Mouse (Mus musculus) naive thymus-derived CD4-positive, alpha-beta T cell, adult 2 months (primary cell): Measurements from ENCODE around the gene Gm45785.

Experiments
- DNase-seq: peaks from one replicate; pipeline ENCODE4 v3.0.0-alpha.2; 2011; ENCODE audit warnings: low read depth

Gene Gm45785

DNA sequence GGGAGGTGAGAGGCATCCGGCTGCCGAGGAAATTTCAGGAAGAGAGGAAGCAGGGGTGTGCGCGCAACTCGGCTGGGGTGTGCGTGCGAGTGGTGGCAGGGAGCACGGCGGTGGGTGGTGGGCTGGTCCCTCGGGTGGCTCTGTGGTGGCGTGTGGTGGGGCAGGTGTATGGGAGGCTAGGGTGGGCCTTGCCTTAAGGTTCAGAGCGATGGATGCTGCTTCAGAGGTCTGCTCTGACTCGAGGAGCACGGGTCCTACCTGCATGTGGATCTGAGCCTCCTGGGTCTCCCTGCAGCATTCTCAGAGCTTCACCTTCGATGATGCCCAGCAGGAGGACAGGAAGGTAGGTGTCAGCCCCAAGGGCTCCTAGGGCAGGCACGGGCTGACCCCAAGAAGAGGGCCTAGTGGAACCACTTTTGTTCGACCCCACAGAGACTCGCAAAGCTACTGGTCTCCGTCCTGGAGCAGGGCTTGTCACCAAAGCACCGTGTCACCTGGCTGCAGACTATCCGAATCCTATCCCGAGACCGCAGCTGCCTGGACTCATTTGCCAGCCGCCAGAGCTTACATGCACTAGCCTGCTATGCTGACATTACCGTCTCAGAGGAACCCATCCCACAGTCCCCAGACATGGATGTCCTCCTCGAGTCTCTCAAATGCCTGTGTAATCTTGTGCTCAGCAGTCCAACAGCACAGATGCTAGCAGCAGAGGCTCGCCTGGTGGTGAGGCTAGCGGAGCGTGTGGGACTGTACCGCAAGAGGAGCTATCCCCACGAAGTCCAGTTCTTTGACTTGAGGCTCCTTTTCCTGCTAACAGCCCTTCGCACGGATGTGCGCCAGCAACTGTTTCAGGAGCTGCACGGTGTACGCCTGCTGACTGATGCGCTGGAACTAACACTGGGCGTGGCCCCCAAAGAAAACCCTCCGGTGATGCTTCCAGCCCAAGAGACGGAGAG is 1.7 kb upstream of the Gm45785 start, which contains the start of gene Bet1l:
TSS of gene Bet1l (minus strand) at position 28 of the 956 bp plus-strand sequence.
- DNase-seq = peak; percentile 28

DNA sequence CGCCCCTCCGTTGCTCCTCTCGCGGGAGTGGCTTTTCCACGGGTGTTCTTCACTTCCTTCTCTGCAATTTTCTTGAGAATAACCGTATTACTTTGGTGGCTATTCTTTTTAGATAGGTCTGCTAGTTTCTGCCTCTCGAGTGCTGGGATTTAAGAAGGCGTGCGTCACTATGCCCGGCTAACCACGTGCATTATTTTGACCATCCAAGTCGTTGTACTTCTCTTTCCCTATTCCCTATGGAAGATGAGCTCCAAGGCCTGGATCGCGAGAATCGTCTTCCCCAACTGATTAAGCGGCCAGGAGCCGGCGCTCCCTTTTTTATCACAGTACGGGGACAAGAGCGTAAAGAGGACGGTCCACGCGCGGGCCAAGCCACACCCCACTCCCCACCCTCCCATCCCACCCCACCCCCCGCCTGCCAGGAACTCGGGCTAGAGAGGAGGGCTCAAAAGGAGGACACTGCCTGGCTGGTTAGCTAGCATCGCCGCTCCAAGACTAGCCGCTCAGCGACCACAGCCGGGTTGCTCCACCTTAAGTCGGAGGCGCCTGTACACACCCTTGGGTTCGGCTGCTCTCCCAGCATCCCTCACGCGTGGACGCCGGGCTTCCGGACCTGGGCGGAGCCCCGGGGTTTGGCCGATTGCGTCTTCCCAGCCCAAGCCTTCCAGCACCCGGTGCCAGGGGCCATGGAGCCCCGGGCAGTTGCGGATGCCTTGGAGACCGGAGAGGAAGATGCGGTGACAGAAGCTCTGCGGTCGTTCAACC is 836 bp upstream of the Gm45785 start, which contains the start of gene Ric8a:
TSS of gene Ric8a (plus strand) at position 173 of the 765 bp plus-strand sequence.
- peak; percentile 82 for DNase-seq

DNA sequence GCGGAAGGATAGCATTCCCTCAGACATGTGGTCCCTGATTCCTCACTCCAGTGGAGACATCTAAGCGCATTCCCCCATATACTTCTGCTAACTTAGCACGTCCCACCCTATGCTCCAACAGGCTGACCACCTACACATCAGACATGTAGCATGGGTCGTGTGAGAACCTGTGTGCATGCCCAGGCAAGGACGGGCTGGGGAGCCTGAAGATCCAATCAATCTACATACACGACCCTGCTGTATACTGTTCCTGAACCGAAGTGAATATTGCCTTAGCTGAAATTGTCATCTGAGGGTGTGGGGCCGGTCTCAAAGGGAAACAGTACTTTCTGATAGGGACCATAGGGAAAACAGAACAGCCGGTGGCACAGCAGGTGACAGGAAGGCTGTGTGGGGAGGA is 950 bp downstream of the Gm45785 start:
- DNase-seq = no peak

DNA sequence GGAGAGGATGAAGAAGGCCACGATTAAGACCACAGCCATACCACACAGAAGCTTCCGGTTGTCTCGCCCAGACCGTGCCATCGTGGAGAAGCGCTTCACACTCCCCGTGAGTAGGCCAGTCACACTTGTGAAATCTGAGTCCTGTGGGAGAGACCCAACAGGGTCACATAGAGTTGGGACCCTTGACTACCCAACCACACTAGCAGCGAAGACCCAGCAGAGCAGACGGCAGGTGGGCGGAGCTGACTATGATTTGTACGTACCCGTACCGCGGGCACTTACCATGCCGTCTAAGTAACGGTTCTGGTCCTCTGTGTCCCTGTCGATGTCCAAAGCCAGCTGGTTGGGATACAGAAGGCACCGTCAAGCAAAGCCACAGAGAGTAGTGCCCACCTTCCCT is 1.6 kb downstream of the Gm45785 start:
- DNase-seq = no peak

DNA sequence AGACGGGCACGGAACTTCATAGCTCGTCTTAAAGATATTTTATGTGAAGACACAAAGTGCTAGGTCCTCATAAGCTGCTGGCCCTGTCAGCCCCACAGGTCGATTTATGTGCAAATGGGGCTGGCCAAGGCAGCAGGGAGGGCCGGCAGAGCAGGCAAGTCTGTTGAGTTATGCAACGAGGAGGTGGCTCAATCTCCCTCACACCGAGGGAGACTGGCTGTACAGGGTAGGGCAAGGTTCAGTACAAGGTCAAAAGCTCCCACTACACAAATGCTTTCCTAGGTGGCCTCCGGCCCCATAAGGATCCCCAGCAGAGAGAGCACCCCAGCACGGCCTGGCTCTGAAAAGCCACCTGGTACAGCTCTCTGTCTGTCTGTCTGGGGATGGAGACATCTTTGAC is 2.7 kb downstream of the Gm45785 start:
- DNase-seq = no peak

DNA sequence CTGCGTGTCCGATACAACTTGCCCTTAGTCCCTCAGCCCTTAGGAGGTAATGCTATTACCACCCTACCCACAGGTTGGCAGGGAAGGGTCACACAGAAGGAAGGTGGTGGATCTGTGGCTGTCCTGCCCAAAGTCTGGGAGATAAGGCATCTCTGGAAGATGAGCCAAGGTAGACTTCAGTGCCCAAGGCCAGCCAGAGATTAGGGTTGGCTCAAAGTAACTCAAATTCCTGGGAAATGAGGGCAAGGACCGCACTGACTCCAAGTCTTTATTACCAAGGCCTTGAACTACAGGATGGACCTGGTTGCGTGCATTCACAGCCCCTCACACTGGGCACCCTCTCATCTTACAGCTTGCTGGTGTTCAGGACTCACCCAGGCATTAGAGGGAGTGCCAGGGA is 4.2 kb downstream of the Gm45785 start:
- no peak for DNase-seq

DNA sequence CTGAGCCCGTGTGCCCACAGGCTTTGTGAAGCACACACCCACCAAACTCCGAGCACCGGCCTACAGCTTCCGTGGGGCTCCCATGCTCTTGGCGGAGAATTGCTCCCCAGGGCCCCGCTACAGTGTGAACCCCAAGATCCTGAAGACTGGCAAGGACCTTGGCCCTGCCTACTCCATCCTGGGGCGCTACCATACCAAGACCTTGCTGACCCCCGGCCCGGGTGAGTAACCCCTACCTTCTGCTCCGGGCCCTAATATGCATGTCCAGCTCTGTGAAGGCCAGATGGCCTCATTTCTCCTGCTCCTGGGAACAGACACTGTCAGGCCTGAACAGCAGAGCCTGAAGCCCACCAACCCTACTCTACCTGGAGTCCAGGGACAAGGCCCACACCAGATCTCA is 7.5 kb downstream of the Gm45785 start:
- DNase-seq = no peak

DNA sequence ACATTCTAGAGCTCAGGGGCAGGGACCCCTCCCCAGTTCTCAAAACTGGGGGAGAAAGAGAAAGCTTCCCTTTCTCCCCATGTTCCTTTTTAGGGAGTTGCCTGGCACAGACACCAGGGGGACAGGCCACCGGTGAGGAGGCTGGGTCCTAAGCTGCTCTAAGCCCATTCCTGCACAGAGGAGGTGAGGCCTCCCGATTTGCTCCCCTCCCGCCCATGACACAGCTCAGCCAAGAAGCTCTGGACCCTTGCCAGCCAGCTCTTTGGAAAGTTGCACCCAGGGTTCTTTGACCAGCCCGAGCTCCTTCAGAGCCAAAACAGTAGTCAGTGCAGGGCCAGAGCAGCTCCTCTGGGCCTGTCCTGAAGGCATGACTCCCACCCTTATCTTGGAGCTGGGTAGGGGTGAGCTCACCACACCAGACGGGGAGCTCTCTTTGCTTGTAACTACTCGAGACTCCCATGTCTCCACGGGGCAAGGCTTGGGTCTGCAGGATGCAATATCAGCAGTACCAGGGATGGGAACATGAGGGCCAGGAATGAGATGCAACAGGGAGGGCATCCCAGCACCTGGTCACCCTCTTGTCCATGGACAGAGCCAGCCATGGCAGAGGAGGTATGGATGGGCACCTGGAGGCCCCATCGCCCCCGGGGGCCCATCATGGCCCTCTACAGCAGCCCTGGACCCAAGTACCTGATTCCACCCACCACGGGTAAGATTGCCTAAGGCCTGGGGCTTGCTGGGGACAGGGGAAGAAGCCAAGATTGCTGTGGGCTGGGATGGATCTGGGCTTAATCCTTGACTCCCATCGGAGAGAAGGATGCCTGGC is 8.2 kb downstream of the Gm45785 start, which contains the start of gene Odf3:
TSS of gene Odf3 (plus strand) at position 51 of the 826 bp plus-strand sequence.
- DNase-seq = no peak

- DNase-seq = no peak
Measured at GRCm38 (mm10) chr7:140846676-140847075, 9.5 kb downstream of the Gm45785 start.

GRCm38 (mm10) chr7:140845683-140846082 is 10.4 kb downstream of the Gm45785 start:
- DNase-seq = no peak

- peak; percentile 93 for DNase-seq
Measured at GRCm38 (mm10) chr7:140844905-140845665, 11.0 kb downstream of the Gm45785 start, which contains the start of gene Scgb1c1. Scgb1c1 (plus strand) TSS chr7:140845547.

DNA sequence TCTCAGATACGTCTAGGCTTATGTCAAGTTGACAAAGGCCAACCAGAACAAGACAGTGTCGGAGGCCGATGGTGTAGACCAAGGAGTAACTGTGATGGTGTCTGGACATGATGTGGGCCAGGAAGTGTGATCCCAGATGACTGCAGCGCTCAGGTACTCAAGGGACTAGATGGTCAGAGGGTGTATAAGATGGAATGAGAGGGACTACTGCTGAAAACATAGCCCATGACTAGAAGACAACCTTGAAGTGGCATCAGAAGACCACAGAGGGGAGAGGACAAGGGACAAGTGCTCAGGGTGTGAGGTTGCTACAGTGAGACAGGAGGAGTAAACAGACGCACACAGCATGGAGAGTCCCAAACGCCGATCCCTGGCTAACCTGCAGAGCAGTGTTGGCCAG is 12.3 kb downstream of the Gm45785 start:
- DNase-seq = no peak

DNA sequence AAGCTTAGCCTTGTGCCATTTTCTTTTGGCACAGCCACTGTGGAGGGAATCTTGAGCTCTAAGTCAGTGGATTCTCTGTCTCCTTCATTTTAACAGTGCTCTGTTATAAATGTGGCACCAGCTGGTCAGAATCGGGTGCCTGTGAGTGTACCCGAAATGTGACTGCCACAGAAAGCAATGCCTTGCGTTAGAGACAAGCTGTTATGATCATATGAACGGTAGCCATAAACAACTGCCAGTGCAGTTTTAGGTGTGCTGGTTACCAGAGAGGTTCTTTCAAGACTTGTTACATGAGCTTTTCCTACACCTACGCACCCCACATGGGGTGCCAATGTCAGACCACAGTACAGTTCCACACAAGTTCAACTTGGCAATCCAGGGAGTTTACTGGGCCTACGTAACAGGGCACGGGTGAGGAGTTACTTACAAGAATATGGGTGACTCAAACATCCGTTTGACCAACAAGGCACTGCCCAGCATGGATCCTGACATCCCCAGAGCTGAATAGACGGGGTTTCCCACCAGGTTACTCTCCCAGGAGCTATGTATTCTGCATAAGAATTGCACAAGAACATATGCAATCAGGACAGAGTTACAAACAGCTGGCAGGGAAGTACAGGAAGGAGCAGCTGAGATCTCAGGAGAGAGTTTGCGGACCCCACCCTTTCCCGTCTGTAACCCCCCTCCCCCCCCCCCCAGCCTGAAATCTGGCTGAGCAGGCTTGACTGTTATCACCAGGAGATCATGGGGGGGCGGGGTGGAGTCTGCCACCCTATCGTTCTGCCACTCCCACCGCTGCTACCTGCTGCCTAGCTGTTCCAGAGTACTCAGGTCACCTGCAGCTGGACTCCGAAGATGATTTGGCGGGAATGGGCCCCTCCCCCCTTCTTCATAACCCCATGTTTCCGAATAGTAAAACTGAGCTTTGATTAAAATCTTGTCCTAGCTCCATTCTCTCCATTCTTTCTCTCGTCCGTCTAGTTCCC is 15.1 kb downstream of the Gm45785 start:
- DNase-seq = no peak

DNA sequence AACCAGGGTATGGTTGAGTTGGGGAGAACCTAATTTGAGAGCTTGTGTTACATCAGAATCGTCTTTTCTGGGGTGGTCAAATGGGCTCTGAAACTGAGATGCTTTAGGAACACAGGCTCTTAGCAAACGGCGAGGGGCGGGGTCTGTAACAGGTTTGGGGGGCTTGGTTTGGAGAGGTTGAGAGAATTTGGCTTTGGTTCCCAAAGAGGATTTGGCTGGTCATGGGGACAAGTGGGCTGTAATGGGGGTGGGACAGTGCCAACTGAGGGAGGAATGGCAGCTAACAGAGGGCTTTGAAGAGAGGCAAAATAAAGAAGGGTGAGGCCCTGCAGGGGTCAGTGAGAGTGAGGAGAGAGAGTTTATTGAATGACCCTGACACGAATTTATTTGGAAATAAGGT is 16.6 kb downstream of the Gm45785 start:
- no peak for DNase-seq

DNA sequence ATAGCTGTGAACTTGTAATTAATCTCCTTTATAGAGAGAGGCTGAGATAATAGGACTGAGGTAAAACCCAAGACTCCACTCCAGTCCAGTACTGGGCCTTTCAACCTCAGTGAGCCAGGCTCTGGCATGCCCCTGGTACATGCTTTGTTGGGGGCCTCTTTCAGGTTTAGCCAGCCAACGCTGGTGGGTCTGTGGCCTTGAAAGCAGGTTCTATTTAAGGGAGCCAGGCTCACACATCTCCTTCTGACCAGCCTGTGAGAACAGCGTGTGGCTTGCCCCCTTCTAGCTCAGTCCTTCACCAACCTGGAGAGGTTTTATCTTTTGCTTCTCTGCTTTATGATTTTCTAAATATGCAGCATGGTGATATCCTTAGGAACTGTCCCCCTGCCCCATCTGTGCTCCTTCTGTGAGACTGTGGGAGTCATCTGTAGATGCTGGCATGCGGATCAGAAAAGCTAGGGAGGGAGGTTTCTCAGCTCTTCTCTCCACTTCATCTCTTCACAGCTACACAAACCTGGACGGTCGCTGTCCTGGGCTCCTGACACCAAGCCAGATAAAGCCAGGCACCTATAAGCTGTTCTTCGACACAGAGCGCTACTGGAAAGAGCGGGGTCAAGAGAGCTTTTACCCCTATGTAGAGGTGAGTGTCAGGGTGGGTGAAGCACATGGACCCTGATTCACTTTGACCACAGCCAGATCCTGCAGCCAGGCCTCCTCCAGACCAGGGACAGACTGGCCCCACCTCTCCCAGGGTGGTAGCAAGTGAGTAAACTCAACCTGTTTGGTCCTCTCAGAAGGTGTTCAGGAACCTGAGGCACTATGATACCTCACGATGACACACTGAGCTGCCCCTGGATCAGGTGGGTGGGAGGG is 19.7 kb downstream of the Gm45785 start:
- DNase-seq = no peak

DNA sequence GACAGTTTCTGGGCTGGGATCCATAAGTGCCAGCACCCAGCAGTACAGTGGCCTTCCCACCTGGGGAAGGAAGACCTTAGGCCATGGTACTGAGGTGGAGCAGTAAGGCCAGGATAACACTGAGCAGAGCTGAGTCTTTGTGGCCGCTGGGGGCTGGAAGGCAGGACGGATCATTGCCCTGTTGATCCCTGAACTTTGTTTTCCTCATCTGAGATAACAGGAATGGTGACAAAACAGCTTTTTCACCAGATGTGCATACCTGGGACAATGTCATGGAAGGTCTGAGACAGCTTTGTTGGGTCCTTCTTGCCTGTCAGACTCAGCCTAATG is 20.4 kb downstream of the Gm45785 start:
- DNase-seq = no peak

DNA sequence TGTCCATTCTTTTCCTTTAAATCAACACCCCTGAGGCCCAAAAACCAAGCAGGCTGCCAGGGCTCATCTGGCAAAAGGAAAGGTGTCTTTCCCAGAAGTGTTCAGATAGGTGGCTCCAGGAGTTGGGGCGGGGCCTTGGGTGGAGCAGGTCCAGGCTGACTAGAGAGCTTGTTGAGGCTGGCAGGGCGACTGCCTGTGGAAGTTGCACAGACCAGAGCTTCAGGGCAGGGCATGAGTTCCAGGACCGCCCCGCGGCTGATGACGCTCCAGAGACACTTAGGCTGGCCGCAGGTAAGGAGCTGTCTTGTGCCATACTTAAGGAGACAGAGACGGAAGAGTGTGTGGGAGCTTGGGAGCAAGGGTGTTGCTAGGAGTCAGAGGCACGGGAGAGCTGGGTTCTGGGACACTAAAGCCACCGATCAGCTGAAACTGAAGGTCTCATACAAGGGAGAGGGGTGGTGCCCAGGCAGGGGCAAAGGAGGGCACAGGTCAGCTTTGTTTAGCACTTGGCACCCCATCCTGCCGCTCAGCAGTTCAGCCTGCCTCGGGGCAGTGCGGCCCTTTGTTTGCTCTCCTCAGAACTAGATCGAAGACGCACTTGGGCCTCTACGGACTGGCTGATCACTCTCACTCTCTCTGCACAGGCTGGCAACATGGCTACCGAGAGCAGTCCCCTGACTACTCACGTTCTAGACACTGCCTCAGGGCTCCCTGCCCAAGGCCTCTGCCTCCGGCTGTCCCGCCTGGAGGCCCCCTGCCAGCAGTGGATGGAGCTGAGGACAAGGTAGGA is 21.0 kb downstream of the Gm45785 start, which contains the start of gene Urah:
TSS of gene Urah (plus strand) at position 51 of the 790 bp plus-strand sequence.
- DNase-seq = no peak

DNA sequence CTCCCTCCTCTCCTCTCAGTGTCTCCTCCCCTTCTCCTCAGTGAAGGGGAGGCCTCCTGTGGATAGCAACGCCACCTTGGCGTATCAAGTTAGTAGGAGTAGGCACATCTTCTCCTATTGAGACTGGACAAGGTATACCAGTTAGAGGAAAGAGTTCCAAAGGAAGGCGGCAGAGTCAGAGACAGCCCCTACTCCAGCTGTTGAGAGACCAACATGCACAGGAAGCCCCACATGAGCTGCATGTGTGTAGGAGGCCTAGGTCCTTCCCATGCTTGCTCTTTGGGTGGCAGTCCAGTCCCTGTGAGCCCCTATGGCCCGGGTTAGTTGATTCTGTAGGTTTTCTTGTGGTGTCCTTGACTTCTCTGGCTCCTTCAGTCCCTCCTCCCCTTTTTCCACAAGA is 22.8 kb downstream of the Gm45785 start:
- DNase-seq = no peak
